Mouse (Mus musculus) cerebellum, adult 2 months (tissue): Measurements from ENCODE around the gene Zbtb2.

ENCODE experiments used
- CTCF ChIP-seq: fragments of 200-500 bp; IDR thresholded peaks from 2 replicates; pipeline ENCODE4 v1.5.1; 2011; ENCODE audit warnings: low read depth, mild to moderate bottlenecking, control low read depth, low read length, moderate library complexity, borderline replicate concordance; ENCODE audit not compliant: insufficient read depth
- POLR2A ChIP-seq: fragments of 200-500 bp; IDR thresholded peaks from 2 replicates; pipeline ENCODE4 v1.6.1; 2011; ENCODE audit warnings: low read length, control low read depth, borderline replicate concordance; ENCODE audit not compliant: insufficient read depth

- TF ChIP-seq CTCF (no peak), POLR2A (no peak)
Measured at GRCm38 (mm10) chr10:4398058-4398457, 10.2 kb upstream of the Zbtb2 start.
